Mouse (Mus musculus): Measurements from ENCODE around the gene Pomgnt2. TPM values are rescaled to one million over a fixed set of nuclear protein-coding genes. Genes with fewer than 3 reads are reported as not detected.

The Pomgnt2 gene
- polyA plus RNA-seq, 1 experiment from 2014 or later = 3.5 TPM

GRCm38 (mm10) chr9:121959966-121960635, 36.8 kb downstream of the Pomgnt2 start:
- H3K4me3 ChIP-seq = no peak overlapping the region
- no peak overlapping the region for H3K4me2 ChIP-seq
- no peak overlapping the region for H3K9ac ChIP-seq
- no peaks in the 10 kb centered on the region for H3K36me3 ChIP-seq
- no peaks in the 10 kb centered on the region for H3K27me3 ChIP-seq (replicated peaks)
- H3K9me3 ChIP-seq (replicated peaks) = no peaks in the 10 kb centered on the region
- H3K4me1 ChIP-seq = no peaks in the 10 kb centered on the region
- 66% methylated on average over 7 of the region's 7 CpGs for WGBS (ENCODE audit: insufficient replicate concordance)
- ATAC-seq = no peak
- H3K27ac ChIP-seq = no peak overlapping the region

GRCm38 (mm10) chr9:121952596-121952995, 44.3 kb downstream of the Pomgnt2 start:
- H3K36me3 ChIP-seq = no peaks in the 10 kb centered on the region
- H3K27ac ChIP-seq = no peak overlapping the region
- 0 out of 2 replicates have a peak, but pooled peaks cover 5% of the 10 kb centered on the region for H3K4me1 ChIP-seq
- H3K9me3 ChIP-seq (replicated peaks) = no peaks in the 10 kb centered on the region
- no peak overlapping the region for H3K4me2 ChIP-seq
- H3K4me3 ChIP-seq = no peak overlapping the region
- H3K9ac ChIP-seq = no peak overlapping the region
- no peak for ATAC-seq
- no peaks in the 10 kb centered on the region for H3K27me3 ChIP-seq (replicated peaks)
- WGBS (ENCODE audit: insufficient replicate concordance) = 65% methylated on average over 6 of the region's 6 CpGs

- no peak overlapping the region for H3K9ac ChIP-seq
- H3K27me3 ChIP-seq (replicated peaks) = no peaks in the 10 kb centered on the region
- no peaks in the 10 kb centered on the region for H3K9me3 ChIP-seq (replicated peaks)
- H3K4me2 ChIP-seq = peak overlapping the region; percentile 12
- ATAC-seq = peak; percentile 37; the same call in 1 of the 2 replicates
- WGBS (ENCODE audit: insufficient replicate concordance) = 39% methylated on average over 4 of the region's 4 CpGs
- no peaks in the 10 kb centered on the region for H3K36me3 ChIP-seq
- no peak overlapping the region for H3K4me3 ChIP-seq
- H3K27ac ChIP-seq = no peak overlapping the region
- H3K4me1 ChIP-seq = 0 out of 2 replicates have a peak, but pooled peaks cover 5% of the 10 kb centered on the region
These were observed 45.8 kb downstream of the Pomgnt2 start for GRCm38 (mm10) chr9:121951114-121951423.

GRCm38 (mm10) chr9:121950418-121951113, 46.3 kb downstream of the Pomgnt2 start, which contains the start of gene Fam198a:
TSS of gene Fam198a (plus strand) at chr9:121950988.
- peak; percentile 49 for ATAC-seq
- 20% methylated on average over 14 of the region's 14 CpGs for WGBS (ENCODE audit: insufficient replicate concordance)
- no peak within 1 kb of the TSS for H3K4me3 ChIP-seq
- no peaks in the 10 kb centered on the region for H3K27me3 ChIP-seq (replicated peaks)
- H3K4me2 ChIP-seq = peak within 1 kb of the TSS; percentile 12
- no peak within 1 kb of the TSS for H3K9ac ChIP-seq
- no peaks in the 10 kb centered on the region for H3K9me3 ChIP-seq (replicated peaks)
- 0 out of 2 replicates have a peak, but pooled peaks cover 5% of the 10 kb centered on the region for H3K4me1 ChIP-seq
- H3K27ac ChIP-seq = no peak within 1 kb of the TSS
- no peaks in the 10 kb centered on the region for H3K36me3 ChIP-seq

GRCm38 (mm10) chr9:121948431-121948830, 48.5 kb downstream of the Pomgnt2 start:
- Histone ChIP-seq H3K4me3 (no peak overlapping the region), H3K4me2 (no peak overlapping the region), H3K27ac (no peak overlapping the region), H3K27me3 (replicated peaks) (no peaks in the 10 kb centered on the region), H3K36me3 (no peaks in the 10 kb centered on the region), H3K4me1 (0 out of 2 replicates have a peak, but pooled peaks cover 5% of the 10 kb centered on the region), H3K9ac (no peak overlapping the region), H3K9me3 (replicated peaks) (no peaks in the 10 kb centered on the region)
- no peak for ATAC-seq
- whole genome bisulfite sequencing (ENCODE audit: insufficient replicate concordance) = 52% methylated on average over 4 of the region's 4 CpGs

- Histone ChIP-seq H3K27me3 (replicated peaks) (no peaks in the 10 kb centered on the region), H3K9ac (no peak overlapping the region), H3K36me3 (no peaks in the 10 kb centered on the region), H3K4me1 (0 out of 2 replicates have a peak, but pooled peaks cover 5% of the 10 kb centered on the region), H3K4me2 (no peak overlapping the region), H3K9me3 (replicated peaks) (no peaks in the 10 kb centered on the region), H3K27ac (no peak overlapping the region), H3K4me3 (no peak overlapping the region)
- 17% methylated on average over 4 of the region's 4 CpGs for WGBS (ENCODE audit: insufficient replicate concordance)
- ATAC-seq = no peak
These were observed 49.1 kb downstream of the Pomgnt2 start for GRCm38 (mm10) chr9:121947784-121948183.

- Histone ChIP-seq H3K9me3 (replicated peaks) (no peaks in the 10 kb centered on the region), H3K27ac (no peak overlapping the region), H3K4me1 (no peaks in the 10 kb centered on the region), H3K27me3 (replicated peaks) (no peaks in the 10 kb centered on the region), H3K36me3 (0 out of 2 replicates have a peak, but pooled peaks cover 2% of the 10 kb centered on the region), H3K9ac (no peak overlapping the region), H3K4me3 (no peak overlapping the region), H3K4me2 (no peak overlapping the region)
- ATAC-seq = no peak
- 58% methylated on average over 3 of the region's 3 CpGs for WGBS (ENCODE audit: insufficient replicate concordance)
These were observed 53.3 kb downstream of the Pomgnt2 start for GRCm38 (mm10) chr9:121943628-121944027.

GRCm38 (mm10) chr9:121943005-121943404, 53.9 kb downstream of the Pomgnt2 start:
- no peaks in the 10 kb centered on the region for H3K27me3 ChIP-seq (replicated peaks)
- 63% methylated on average over 3 of the region's 3 CpGs for whole genome bisulfite sequencing (ENCODE audit: insufficient replicate concordance)
- no peak overlapping the region for H3K4me2 ChIP-seq
- no peak overlapping the region for H3K27ac ChIP-seq
- H3K9ac ChIP-seq = no peak overlapping the region
- H3K9me3 ChIP-seq (replicated peaks) = no peaks in the 10 kb centered on the region
- no peaks in the 10 kb centered on the region for H3K4me1 ChIP-seq
- 0 out of 2 replicates have a peak, but pooled peaks cover 2% of the 10 kb centered on the region for H3K36me3 ChIP-seq
- no peak for ATAC-seq
- no peak overlapping the region for H3K4me3 ChIP-seq

GRCm38 (mm10) chr9:121937944-121938355, 59.0 kb downstream of the Pomgnt2 start:
- Histone ChIP-seq H3K27me3 (replicated peaks) (peaks cover under 1% of the 10 kb centered on the region; the same call in 1 of the 2 replicates), H3K36me3 (0 out of 2 replicates have a peak, but pooled peaks cover 2% of the 10 kb centered on the region), H3K4me3 (peak overlapping the region; percentile 53), H3K27ac (no peak overlapping the region), H3K4me2 (peak overlapping the region; percentile 61), H3K9ac (peak overlapping the region; percentile 41), H3K4me1 (no peaks in the 10 kb centered on the region), H3K9me3 (replicated peaks) (no peaks in the 10 kb centered on the region)
- peak; percentile 75 for ATAC-seq
- WGBS (ENCODE audit: insufficient replicate concordance) = 47% methylated on average over 21 of the region's 21 CpGs

- peaks cover 5% of the 10 kb centered on the region; the same call in 1 of the 2 replicates for H3K27me3 ChIP-seq (replicated peaks)
- no peaks in the 10 kb centered on the region for H3K9me3 ChIP-seq (replicated peaks)
- H3K4me2 ChIP-seq = peak overlapping the region; percentile 61
- peak; percentile 34 for ATAC-seq
- WGBS (ENCODE audit: insufficient replicate concordance) = 42% methylated on average over 6 of the region's 6 CpGs
- no peaks in the 10 kb centered on the region for H3K4me1 ChIP-seq
- 0 out of 2 replicates have a peak, but pooled peaks cover 2% of the 10 kb centered on the region for H3K36me3 ChIP-seq
- H3K4me3 ChIP-seq = peak overlapping the region; percentile 53
- no peak overlapping the region for H3K9ac ChIP-seq
- H3K27ac ChIP-seq = no peak overlapping the region
These were observed 59.5 kb downstream of the Pomgnt2 start for GRCm38 (mm10) chr9:121937451-121937864.

GRCm38 (mm10) chr9:121936952-121937351, 60.0 kb downstream of the Pomgnt2 start:
- Histone ChIP-seq H3K4me3 (no peak overlapping the region), H3K9me3 (replicated peaks) (no peaks in the 10 kb centered on the region), H3K4me1 (no peaks in the 10 kb centered on the region), H3K27ac (no peak overlapping the region), H3K36me3 (0 out of 2 replicates have a peak, but pooled peaks cover 2% of the 10 kb centered on the region), H3K9ac (no peak overlapping the region), H3K27me3 (replicated peaks) (peaks cover 7% of the 10 kb centered on the region; the same call in 1 of the 2 replicates), H3K4me2 (0 out of 2 replicates have a peak overlapping the region, but pooled peaks have one; percentile 61)
- 57% methylated on average over 1 of the region's 1 CpGs for WGBS (ENCODE audit: insufficient replicate concordance)
- ATAC-seq = peak; percentile 42; the same call in 1 of the 2 replicates

- WGBS (ENCODE audit: insufficient replicate concordance) = 71% methylated on average over 4 of the region's 4 CpGs
- no peaks in the 10 kb centered on the region for H3K9me3 ChIP-seq (replicated peaks)
- H3K27ac ChIP-seq = no peak overlapping the region
- no peak overlapping the region for H3K9ac ChIP-seq
- peaks cover 7% of the 10 kb centered on the region; the same call in 1 of the 2 replicates for H3K27me3 ChIP-seq (replicated peaks)
- H3K4me1 ChIP-seq = no peaks in the 10 kb centered on the region
- ATAC-seq = no peak
- no peak overlapping the region for H3K4me3 ChIP-seq
- H3K36me3 ChIP-seq = 0 out of 2 replicates have a peak, but pooled peaks cover 1% of the 10 kb centered on the region
- H3K4me2 ChIP-seq = no peak overlapping the region
These were observed 62.1 kb downstream of the Pomgnt2 start for GRCm38 (mm10) chr9:121934856-121935255.
